Mouse (Mus musculus) Muller cell, postnatal 12 days (primary cell): ENCODE measurements at regions not wholly inside any gene's neighbourhood (a gene's known extent, or its start where the extent isn't known, plus 50 kb on each side); places are given as distances from the start of the nearest gene placed in this dataset.

Experiments used
- DNase-seq: peaks from one replicate; pipeline ENCODE4 v3.0.0-alpha.2; 2015; ENCODE audit errors: inconsistent ontology term

DNA sequence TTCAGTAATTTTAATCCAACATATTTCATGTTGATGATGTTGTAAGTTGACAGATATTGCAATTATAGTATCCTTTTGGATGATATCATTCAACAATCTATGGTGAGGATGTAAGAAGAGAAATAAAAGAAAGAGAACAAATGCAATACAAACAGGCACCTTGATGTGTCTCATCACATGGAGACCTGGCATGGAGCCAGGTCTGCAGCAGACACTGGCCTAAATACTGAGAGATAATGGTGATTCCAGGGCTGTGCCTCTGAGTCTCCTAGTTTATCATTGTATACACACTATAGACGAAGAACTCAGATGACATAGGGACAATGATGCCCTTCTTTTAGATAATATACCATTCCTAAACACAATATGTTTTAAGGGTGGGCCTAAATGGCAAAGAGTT is 1068.5 kb upstream of the Klhl29 start:
- DNase-seq, result no peak

DNA sequence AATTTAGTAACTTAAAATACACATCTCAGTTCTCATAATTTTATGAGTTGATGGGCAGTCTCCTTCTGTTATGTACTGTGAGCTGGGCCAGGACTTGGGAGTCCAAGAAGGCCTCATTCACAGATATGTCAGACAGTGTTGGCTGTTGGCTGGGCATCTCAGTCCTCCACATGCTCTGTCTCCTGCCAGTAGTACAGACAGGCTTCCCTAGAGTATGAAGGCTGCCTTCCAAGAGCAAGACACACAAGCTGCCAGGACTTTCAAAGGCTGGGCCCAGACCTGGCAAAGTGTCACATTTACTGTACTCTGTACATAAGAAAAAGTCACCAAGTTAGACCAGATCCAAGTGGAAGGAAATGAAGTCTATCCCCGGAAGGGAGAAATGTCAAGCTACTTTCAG is 1042.3 kb upstream of the Klhl29 start:
- DNase-seq, result no peak

DNA sequence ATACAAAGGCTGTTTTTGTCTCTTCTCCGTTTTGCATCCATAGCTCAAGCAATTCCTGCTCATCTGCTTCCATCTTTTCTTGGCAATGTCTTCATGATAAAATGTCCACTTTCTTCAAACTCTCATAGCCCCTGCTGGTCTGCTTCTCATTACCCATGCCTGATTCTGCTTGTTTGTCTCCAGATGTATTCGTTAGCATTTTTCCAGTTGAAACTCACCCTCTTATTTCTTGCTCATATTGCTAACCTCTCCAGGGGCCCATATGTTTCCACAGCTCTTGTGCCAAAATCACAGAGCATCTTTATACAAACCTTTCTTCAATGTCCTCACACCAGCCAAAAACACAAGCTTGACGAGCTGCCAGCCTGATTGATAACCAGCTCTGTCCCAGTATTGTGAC is 1025.1 kb upstream of the Klhl29 start:
- DNase-seq, result peak; percentile 5

DNA sequence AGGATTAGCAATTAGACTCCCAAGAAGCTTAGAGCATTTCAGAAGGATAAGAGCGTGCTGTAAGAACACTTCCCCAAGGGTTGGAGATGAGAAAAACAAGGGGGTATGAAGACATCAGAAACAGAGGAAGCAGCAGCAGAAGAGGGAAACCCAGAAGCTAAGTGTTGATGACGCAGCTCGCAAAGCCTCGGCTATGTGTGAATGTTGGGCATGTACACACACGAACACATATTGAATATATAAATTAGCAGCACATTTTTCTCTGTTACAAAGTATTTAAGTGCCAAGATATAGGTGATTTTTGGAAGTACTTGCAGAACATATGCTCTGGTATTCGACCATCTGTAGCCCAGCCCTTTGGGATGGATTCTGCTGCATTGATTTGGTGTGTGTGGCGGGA is 1006.4 kb upstream of the Klhl29 start:
- DNase-seq, result no peak

DNA sequence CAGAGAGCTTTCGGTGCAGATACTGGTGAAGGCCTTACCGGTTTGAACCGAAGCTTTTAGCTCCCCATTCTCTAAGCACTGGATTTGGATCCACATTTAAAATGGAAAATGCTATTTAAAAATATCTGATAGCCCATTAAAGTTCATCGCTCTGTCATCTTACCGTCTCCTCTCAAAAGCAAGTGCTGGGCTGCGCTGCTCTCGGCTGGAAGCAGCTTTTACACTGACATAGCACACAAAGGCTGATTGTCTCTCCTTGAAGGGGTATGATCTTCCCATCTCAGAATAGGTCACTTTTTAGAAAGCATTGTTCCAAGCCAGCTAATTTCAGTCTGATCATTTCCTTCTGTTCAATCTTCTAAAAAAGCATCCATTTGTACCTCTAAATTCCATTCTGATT is 992.1 kb upstream of the Klhl29 start:
- DNase-seq, result no peak
